8 mouse cellular contexts compared by ENCODE assay signal in the genomic region with DNA sequence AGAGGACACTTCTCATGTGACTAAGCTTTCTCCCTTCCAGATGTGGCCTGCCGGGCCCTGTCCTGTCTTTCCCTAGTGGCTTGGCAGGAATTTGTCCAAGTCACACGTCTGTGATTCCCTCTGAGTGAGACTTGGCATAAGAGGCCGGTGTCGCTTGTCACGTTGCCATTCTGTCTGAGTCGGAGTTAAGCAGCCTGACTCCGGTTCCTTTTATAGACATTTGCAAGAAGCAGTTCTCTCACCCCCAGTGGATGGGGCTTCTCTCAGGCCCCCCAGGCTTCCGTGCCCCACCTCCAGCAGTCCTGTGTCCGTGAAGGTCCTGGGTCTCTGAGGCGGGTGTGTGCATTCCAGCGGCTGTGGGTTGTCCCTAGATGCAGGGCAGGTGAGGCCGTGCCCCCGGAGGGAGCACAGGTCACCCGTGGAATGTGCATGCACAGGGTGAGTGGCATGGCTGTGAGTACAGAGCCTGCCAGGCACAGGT. TPM values are rescaled to one million over a fixed set of nuclear protein-coding genes. Genes with fewer than 3 reads are reported as not detected.
DNase-seq lines count a peak whose midpoint lies in the region; ATAC-seq and TF ChIP-seq lines count a peak whose summit lies in the region.

No protein-coding gene starts in this region.

- H3K36me3 ChIP-seq in embryonic facial prominence, embryonic 11.5 days (replicated peaks; ENCODE audit: control insufficient read depth, insufficient read depth, low read depth, low read length) = no peaks in the 10 kb centered on the region; the same call in 1 of the 2 replicates
- H3K36me3 ChIP-seq in heart, embryonic 11.5 days (ENCODE audit: control insufficient read depth, insufficient read depth, low read length) = no peaks in the 10 kb centered on the region

- H3K27ac ChIP-seq in cerebellum, adult 2 months (ENCODE audit: insufficient read depth, low read length) = no peak overlapping the region
- no peak overlapping the region for H3K27ac ChIP-seq in embryonic facial prominence, embryonic 11.5 days (replicated peaks; ENCODE audit: low read depth, low read length)
- H3K27ac ChIP-seq in heart, embryonic 11.5 days (ENCODE audit: low read depth, low read length) = peak overlapping the region; percentile 70

- no peaks in the 10 kb centered on the region for H3K9me3 ChIP-seq in embryonic facial prominence, embryonic 11.5 days (replicated peaks; ENCODE audit: control insufficient read depth, low read length)
- H3K9me3 ChIP-seq in heart, embryonic 11.5 days (replicated peaks; ENCODE audit: control insufficient read depth, low read length) = no peaks in the 10 kb centered on the region

- H3K9ac ChIP-seq in embryonic facial prominence, embryonic 11.5 days (replicated peaks; ENCODE audit: low read length) = peak overlapping the region; percentile 92; the same call in 1 of the 2 replicates
- peak overlapping the region; percentile 79 for H3K9ac ChIP-seq in heart, embryonic 11.5 days (ENCODE audit: low read depth, low read length)

- no peak for TF ChIP-seq POLR2A in cerebellum, adult 2 months (IDR thresholded peaks at IDR 0.05; ENCODE audit: borderline replicate concordance, insufficient read depth, low read length)

- DNase-seq in cerebellum, adult 2 months = peak; percentile 38 to 47
- no peak for DNase-seq in embryonic facial prominence, embryonic 11.5 days (ENCODE audit: low spot score)
- peak; percentile 88 for DNase-seq in kidney, adult 9 months
- peak; percentile 69 for DNase-seq in lung, postnatal 14 days
- DNase-seq in thymus, postnatal 25 days = no peak
- DNase-seq in thymus, postnatal 0 days (ENCODE audit: low spot score) = no peak

- H3K4me3 ChIP-seq in cerebellum, adult 2 months (replicated peaks; ENCODE audit: insufficient read depth, low read depth, low read length) = peak overlapping the region; percentile 33
- peak overlapping the region; percentile 17; the same call in 1 of the 2 replicates for H3K4me3 ChIP-seq in embryonic facial prominence, embryonic 11.5 days (ENCODE audit: low read depth, low read length)
- peak overlapping the region; percentile 74 for H3K4me3 ChIP-seq in heart, embryonic 11.5 days (ENCODE audit: low read depth, low read length)

- no peak for TF ChIP-seq CTCF in cerebellum, adult 2 months (IDR thresholded peaks at IDR 0.05; ENCODE audit: borderline replicate concordance, insufficient read depth, low read depth, low read length)

- H3K27me3 ChIP-seq in cerebellum, adult 2 months (ENCODE audit: control insufficient read depth, insufficient read depth, low read length) = no peaks in the 10 kb centered on the region
- no peaks in the 10 kb centered on the region for H3K27me3 ChIP-seq in embryonic facial prominence, embryonic 11.5 days (ENCODE audit: control insufficient read depth, insufficient read depth, low read length)
- no peaks in the 10 kb centered on the region for H3K27me3 ChIP-seq in heart, embryonic 11.5 days (ENCODE audit: control insufficient read depth, insufficient read depth, low read length)

- H3K4me1 ChIP-seq in cerebellum, adult 2 months (ENCODE audit: control insufficient read depth, insufficient read depth, low read length) = peaks cover 51% of the 10 kb centered on the region
- H3K4me1 ChIP-seq in embryonic facial prominence, embryonic 11.5 days (ENCODE audit: control insufficient read depth, insufficient read depth, low read length) = peaks cover 16% of the 10 kb centered on the region
- H3K4me1 ChIP-seq in heart, embryonic 11.5 days (ENCODE audit: control insufficient read depth, insufficient read depth, low read length) = peaks cover 53% of the 10 kb centered on the region

- 20% methylated on average over 14 of the region's 14 CpGs for WGBS in cerebellum, adult 2 months
- WGBS in embryonic facial prominence, embryonic 11.5 days = 28% methylated on average over 14 of the region's 14 CpGs
- WGBS in heart, embryonic 11.5 days (ENCODE audit: insufficient replicate concordance) = 27% methylated on average over 14 of the region's 14 CpGs

- H3K4me2 ChIP-seq in embryonic facial prominence, embryonic 11.5 days (ENCODE audit: low read depth, low read length) = peak overlapping the region; percentile 57
- H3K4me2 ChIP-seq in heart, embryonic 11.5 days = peak overlapping the region; percentile 66

- no peak for ATAC-seq in cerebellum, adult (ENCODE audit: insufficient number of reproducible peaks, low FRiP score, low TSS enrichment)
- no peak for ATAC-seq in embryonic facial prominence, embryonic 11.5 days (replicated peaks; ENCODE audit: insufficient number of reproducible peaks, low FRiP score, low TSS enrichment, low read depth)
- ATAC-seq in heart, embryonic 11.5 days (replicated peaks; ENCODE audit: insufficient number of reproducible peaks, low FRiP score, low TSS enrichment) = no peak

RNA-seq across cellular contexts. Expression of a gene that starts 13.9 kb away (rescaled TPM):
- polyA plus RNA-seq in cerebellum, adult 2 months (2012; rRNA removed) = 70.5 and 72.5 TPM in 2 replicates
- 116 and 118 TPM in 2 replicates for polyA plus RNA-seq in embryonic facial prominence, embryonic 11.5 days (2014; fragmentation: Nextera tagmentation; extraction: Ambion mirVana)
- 108 and 110 TPM in 2 replicates for polyA plus RNA-seq in heart, embryonic 11.5 days (2014; fragmentation: Nextera tagmentation; extraction: Ambion mirVana)
- polyA plus RNA-seq in thymus, postnatal 0 days (2015; fragmentation: Nextera tagmentation; extraction: Ambion mirVana) = 83.1 and 87.9 TPM in 2 replicates

RNA-seq across cellular contexts. Expression of a gene that starts 34.8 kb away (rescaled TPM):
- 164 and 182 TPM in 2 replicates for polyA plus RNA-seq in cerebellum, adult 2 months (2012; rRNA removed)
- polyA plus RNA-seq in embryonic facial prominence, embryonic 11.5 days (2014; fragmentation: Nextera tagmentation; extraction: Ambion mirVana) = 8.0 and 10.8 TPM in 2 replicates
- polyA plus RNA-seq in heart, embryonic 11.5 days (2014; fragmentation: Nextera tagmentation; extraction: Ambion mirVana) = 12.1 and 13.2 TPM in 2 replicates
- 37.6 and 51.3 TPM in 2 replicates for polyA plus RNA-seq in thymus, postnatal 0 days (2015; fragmentation: Nextera tagmentation; extraction: Ambion mirVana)

Comparison
In these comparisons a context has a peak if more than half of its experiments do, and no peak if none do; other contexts are left out.
1. DNase-seq: peak in cerebellum, adult 2 months (2 of 2), kidney, adult 9 months (single experiment) and lung, postnatal 14 days (single experiment); none in embryonic facial prominence, embryonic 11.5 days (single experiment), thymus, postnatal 25 days (single experiment) and thymus, postnatal 0 days (single experiment).
2. H3K4me3 ChIP-seq: peak in every context shown above with its lines; median percentile 74 in heart, embryonic 11.5 days; 33 in cerebellum, adult 2 months; 17 in embryonic facial prominence, embryonic 11.5 days.